Mouse (Mus musculus) gastrocnemius, postnatal 25 days (tissue): ENCODE measurements around the gene Eif3b. TPM values are rescaled to one million over a fixed set of nuclear protein-coding genes. Genes with fewer than 3 reads are reported as not detected.

Source experiments
- DNase-seq: peaks from one replicate; pipeline ENCODE4 v3.0.0; 2022
- microRNA-seq, 2 experiments: library from miRNA; unstranded; fragments of <30 nt; microRNA quantifications; one replicate each; pipeline ENCODE4 v1.2.0; 2021; ENCODE audit warnings: borderline replicate concordance in 2 of 2
- total RNA-seq, 2 experiments: library from RNA; stranded (reverse); gene quantifications; 1 replicate in 1 of 2; 2 replicates in 1 of 2; pipeline ENCODE4 v1.2.3; 2021

Eif3b gene
- total RNA-seq, 2 experiments from 2014 or later, result 76.8 to 79.2 TPM

DNA sequence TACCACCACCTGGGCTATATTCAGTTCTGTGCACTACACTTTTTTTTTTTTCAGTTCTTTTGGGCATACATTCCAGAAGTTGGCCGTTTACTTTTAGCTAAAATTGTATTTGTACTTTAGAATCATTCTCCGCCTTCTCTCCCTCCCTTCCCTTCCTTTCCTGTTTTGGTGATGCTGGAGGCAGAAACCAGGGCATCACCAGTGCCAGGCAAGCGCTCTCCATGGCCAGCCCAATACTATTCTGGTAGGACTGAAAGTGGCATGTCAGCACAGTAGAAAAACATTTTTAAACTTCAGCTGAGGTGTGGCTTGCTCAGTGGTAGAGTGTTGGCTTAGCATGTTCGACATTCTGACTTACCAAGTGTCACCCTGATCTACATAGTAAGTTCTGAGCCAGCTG, 62.3 kb downstream of the Eif3b start:
- no peak for DNase-seq

DNA sequence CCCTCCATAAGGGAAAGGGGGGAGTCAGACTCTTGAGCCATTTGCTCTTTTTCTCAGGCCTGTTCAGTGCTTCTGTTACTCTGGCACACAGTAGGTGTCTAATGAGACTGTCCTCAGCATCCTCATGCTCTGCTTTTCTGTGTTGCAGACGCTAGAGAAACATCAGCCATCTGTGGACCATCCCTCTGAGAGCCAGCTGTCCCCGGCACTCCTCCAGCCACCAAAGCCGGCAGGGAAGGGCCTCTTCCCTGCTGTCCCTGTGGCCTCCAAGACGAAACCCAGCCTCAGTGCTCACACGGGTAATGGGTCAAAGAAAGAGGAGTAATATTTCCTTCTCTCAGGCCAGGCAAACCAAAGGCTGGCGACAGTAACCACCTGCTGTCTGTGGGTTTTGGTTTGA, 72.0 kb downstream of the Eif3b start:
- no peak for DNase-seq

- DNase-seq, result no peak
These were observed 73.6 kb downstream of the Eif3b start for GRCm38 (mm10) chr5:140492684-140493233.

Small RNA genes lying within 50 kb of the gene (microRNA-seq; reads per million reads assigned to microRNA genes)
- 0 reads per million in 2 experiments for gene Mir7038

Other genes with a start within 250 kb of the Eif3b start
- 1 to 10 TPM; 7.5 to 7.6 TPM for gene Mad1l1, start 97.8 kb upstream of the Eif3b start, total RNA-seq
- 1 to 10 TPM; 5.3 to 6.5 TPM for gene Nudt1, start 97.7 kb upstream of the Eif3b start, total RNA-seq
- 1 to 10 TPM; 6.9 to 7.2 TPM for gene Mrm2, start 87.4 kb upstream of the Eif3b start, total RNA-seq
- gene Snx8, start 30.1 kb upstream of the Eif3b start, total RNA-seq, result 1 to 10 TPM; 7.4 to 7.6 TPM
- gene Gm4869, start 26.3 kb downstream of the Eif3b start, total RNA-seq, result not detected
- 1 to 10 TPM; 4.6 to 5.9 TPM for gene Chst12, start 86.2 kb downstream of the Eif3b start, total RNA-seq
- gene Grifin, start 145.7 kb downstream of the Eif3b start, total RNA-seq, result not detected
- 1 to 10 TPM; 2.7 to 5.5 TPM for gene Lfng, start 188.0 kb downstream of the Eif3b start, total RNA-seq
- 1 to 10 TPM; 6.1 to 7.8 TPM for gene Ttyh3, start 229.7 kb downstream of the Eif3b start, total RNA-seq